Mouse (Mus musculus) spleen, adult 2 months (tissue): ENCODE results near the gene 2810004N23Rik.

ENCODE experiments used
- CTCF ChIP-seq: fragments of 200-500 bp; IDR thresholded peaks from 2 replicates; pipeline ENCODE4 v1.5.1; 2011; ENCODE audit warnings: mild to moderate bottlenecking, inconsistent platforms; ENCODE audit not compliant: insufficient read depth, insufficient read length, insufficient replicate concordance; ENCODE audit errors: extremely low read depth
- POLR2A ChIP-seq: fragments of 200-500 bp; IDR thresholded peaks from 2 replicates; pipeline ENCODE4 v1.6.1; 2011; ENCODE audit warnings: low read depth, low read length, inconsistent platforms

- TF ChIP-seq CTCF, result no peak
- no peak for TF ChIP-seq POLR2A
Observed at GRCm38 (mm10) chr8:124810056-124810610, 52.8 kb downstream of the 2810004N23Rik start.
